Mouse (Mus musculus) lung, embryonic 14.5 days (tissue): Measurements from ENCODE around the gene Caps2. TPM values are rescaled to one million over a fixed set of nuclear protein-coding genes. Genes with fewer than 3 reads are reported as not detected.
"Not testable (repeated sequence)": the region's sequence is repeated elsewhere in the genome, so short reads cannot be mapped to it uniquely, and the experiment has no call there.

ENCODE experiments used
- ATAC-seq: fragments of 200-750 bp; cut with Nextera tagmentation; 2 replicates; pipeline ENCODE4 v1.8.0; 2017; ENCODE audit warnings: mild to moderate bottlenecking, moderate TSS enrichment, moderate library complexity; ENCODE audit not compliant: insufficient read depth
- DNase-seq: peaks from one replicate; pipeline ENCODE4 v3.0.0-alpha.2; 2015
- H3K27ac ChIP-seq: fragments of 300-500 bp; sonication (generic); 2 replicates; pipeline ENCODE4 v1.5.1; 2014; ENCODE audit warnings: low read depth, mild to moderate bottlenecking, moderate library complexity
- H3K27me3 ChIP-seq: fragments of 300-500 bp; sonication (generic); 2 replicates; pipeline ENCODE4 v1.6.1; 2014; ENCODE audit warnings: low read length, control low read depth; ENCODE audit not compliant: insufficient read depth
- H3K36me3 ChIP-seq: fragments of 300-500 bp; sonication (generic); 2 replicates; pipeline ENCODE4 v1.6.1; 2014; ENCODE audit warnings: control low read depth; ENCODE audit not compliant: insufficient read depth
- H3K4me1 ChIP-seq: fragments of 300-500 bp; sonication (generic); 2 replicates; pipeline ENCODE4 v1.6.1; 2014; ENCODE audit warnings: antibody characterized with exemption, control low read depth; ENCODE audit not compliant: insufficient read depth
- H3K4me2 ChIP-seq: fragments of 300-500 bp; sonication (generic); 2 replicates; pipeline ENCODE4 v1.6.1; 2014; ENCODE audit warnings: mild to moderate bottlenecking
- H3K4me3 ChIP-seq: fragments of 300-500 bp; sonication (generic); 2 replicates; pipeline ENCODE4 v1.5.1; 2014; ENCODE audit warnings: low read depth, low read length
- H3K9ac ChIP-seq: fragments of 300-500 bp; sonication (generic); 2 replicates; pipeline ENCODE4 v1.6.1; 2014
- H3K9me3 ChIP-seq: fragments of 300-500 bp; sonication (generic); 2 replicates; pipeline ENCODE4 v1.6.1; 2016; ENCODE audit warnings: low read depth, low read length, control low read depth
- CTCF ChIP-seq: IDR thresholded peaks from 2 replicates; pipeline ENCODE4 v1.5.1; 2016; ENCODE audit warnings: antibody characterized with exemption, low read depth
- WGBS: fragments of 180-500 bp; shearing (Covaris S2); extraction: QIAGEN DNeasy Blood & Tissue Kit; methylation state at CpG from one replicate; pipeline ENCODE4 v1.1.7; 2014; 5-methylcytosine and 5-hydroxymethylcytosine counted together
- polyA plus RNA-seq: library from polyadenylated mRNA; unstranded; fragments of >200 nt; fragmentation: Nextera tagmentation; extraction: Ambion mirVana; gene quantifications from 2 replicates; pipeline ENCODE4 v1.2.1, GENCODE M21; 2014

Gene Caps2
- polyA plus RNA-seq, 1 experiment from 2014 or later: 0.61 TPM

DNA sequence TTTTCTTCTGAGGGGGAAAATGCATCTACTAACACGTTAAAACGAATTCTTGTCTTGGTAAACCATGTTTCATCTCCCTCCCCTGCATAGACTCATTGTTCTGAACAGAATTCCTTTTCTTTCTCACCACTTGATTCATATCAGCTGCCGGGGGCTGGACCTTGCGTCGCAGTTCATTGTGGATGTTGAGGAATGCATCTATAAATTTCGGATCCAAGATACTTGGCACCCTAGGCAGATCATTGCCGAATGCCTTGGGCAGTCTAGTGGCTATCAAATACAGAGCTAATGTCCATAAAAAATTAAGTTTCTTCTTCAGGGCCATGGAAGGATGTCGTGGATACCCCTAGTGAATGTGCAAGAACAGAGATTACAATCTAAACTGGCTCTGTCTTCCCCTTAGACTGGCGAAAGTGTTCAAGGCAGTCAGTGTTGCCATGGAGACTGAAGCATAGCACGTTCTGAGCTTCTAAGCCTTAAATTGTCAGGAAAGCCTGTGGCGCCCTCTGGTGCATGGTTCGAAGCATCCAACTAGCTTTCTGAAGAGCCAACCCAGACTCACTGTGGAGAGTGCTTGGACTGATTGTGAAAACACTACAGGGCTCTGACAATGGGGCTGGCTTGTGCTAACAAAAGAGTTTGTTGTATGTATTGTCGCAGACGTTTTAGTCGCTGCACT, 3.4 kb upstream of the Caps2 start, which contains the start of gene Glipr1l3:
TSS of gene Glipr1l3 (minus strand) at position 446 of the 679 bp plus-strand sequence.
- H3K27me3 ChIP-seq, H3K9ac ChIP-seq, H3K27ac ChIP-seq, H3K9me3 ChIP-seq, H3K36me3 ChIP-seq, H3K4me1 ChIP-seq, H3K4me3 ChIP-seq: not testable (repeated sequence)
- TF ChIP-seq CTCF: peak; percentile 85
- WGBS: 20% methylated on average over 15 of the region's 15 CpGs
- peak within 1 kb of the TSS; percentile 23 for H3K4me2 ChIP-seq
- ATAC-seq (peak; percentile 91), DNase-seq (peak; percentile 95)

DNA sequence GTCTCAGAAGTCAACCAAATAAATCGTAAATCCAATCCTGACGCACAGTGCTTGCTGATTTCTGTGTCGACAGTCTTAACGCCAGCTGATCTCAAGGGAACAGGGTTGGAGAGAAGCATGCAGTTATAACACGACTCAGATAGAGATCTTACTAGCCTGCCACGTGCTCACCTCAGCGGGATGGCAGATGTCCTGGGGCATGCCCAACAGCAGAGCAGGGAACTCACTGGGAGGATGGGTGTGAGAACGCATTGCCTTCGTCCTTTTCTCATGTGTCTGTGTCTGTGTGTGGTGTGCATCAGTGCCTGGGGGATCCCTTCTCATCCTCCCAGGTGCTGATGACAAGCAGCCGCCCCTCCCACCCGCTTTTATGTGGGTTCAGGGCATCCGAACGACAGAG, 13.6 kb downstream of the Caps2 start:
- not testable (repeated sequence) for H3K27ac ChIP-seq, H3K9ac ChIP-seq, H3K9me3 ChIP-seq, H3K4me3 ChIP-seq, ATAC-seq, DNase-seq, H3K4me1 ChIP-seq, H3K27me3 ChIP-seq, H3K36me3 ChIP-seq, H3K4me2 ChIP-seq
- WGBS: 22% methylated on average over 13 of the region's 13 CpGs

- DNase-seq, ATAC-seq, H3K9ac ChIP-seq, H3K4me2 ChIP-seq, H3K27me3 ChIP-seq, H3K36me3 ChIP-seq, H3K9me3 ChIP-seq, H3K4me1 ChIP-seq, H3K4me3 ChIP-seq, H3K27ac ChIP-seq: not testable (repeated sequence)
- 81% methylated on average over 2 of the region's 2 CpGs for WGBS
Observed at GRCm38 (mm10) chr10:112193919-112194318, 30.5 kb downstream of the Caps2 start.

- no peak overlapping the region for H3K9ac ChIP-seq
- H3K36me3 ChIP-seq: no peaks in the 10 kb centered on the region
- no peaks in the 10 kb centered on the region for H3K4me1 ChIP-seq
- DNase-seq (peak; percentile 73), ATAC-seq (peak; percentile 79; the same call in 1 of the 2 replicates)
- H3K27me3 ChIP-seq: no peaks in the 10 kb centered on the region
- no peaks in the 10 kb centered on the region for H3K9me3 ChIP-seq
- no peak overlapping the region for H3K4me3 ChIP-seq
- TF ChIP-seq CTCF: peak; percentile 64
- H3K4me2 ChIP-seq: no peak overlapping the region
- H3K27ac ChIP-seq: no peak overlapping the region
- WGBS: 49% methylated on average over 2 of the region's 2 CpGs
Observed at GRCm38 (mm10) chr10:112203463-112203862, 40.0 kb downstream of the Caps2 start.

- no peak for ATAC-seq
- no peak overlapping the region for H3K27ac ChIP-seq
- WGBS: 50% methylated on average over 1 of the region's 1 CpGs
- H3K9me3 ChIP-seq: no peaks in the 10 kb centered on the region
- no peak overlapping the region for H3K4me2 ChIP-seq
- no peak overlapping the region for H3K9ac ChIP-seq
- H3K4me3 ChIP-seq: no peak overlapping the region
- DNase-seq: no peak
- no peaks in the 10 kb centered on the region for H3K4me1 ChIP-seq
- no peaks in the 10 kb centered on the region for H3K27me3 ChIP-seq
- H3K36me3 ChIP-seq: no peaks in the 10 kb centered on the region
- no peak for TF ChIP-seq CTCF
Observed at GRCm38 (mm10) chr10:112227073-112227472, 63.7 kb downstream of the Caps2 start.

- ATAC-seq, H3K4me1 ChIP-seq, H3K4me3 ChIP-seq, H3K9me3 ChIP-seq, H3K36me3 ChIP-seq, H3K4me2 ChIP-seq, H3K27me3 ChIP-seq, DNase-seq, H3K27ac ChIP-seq, H3K9ac ChIP-seq: not testable (repeated sequence)
- 56% methylated on average over 6 of the region's 6 CpGs for WGBS
Observed at GRCm38 (mm10) chr10:112229091-112229843, 65.8 kb downstream of the Caps2 start.

GRCm38 (mm10) chr10:112232733-112233132, 69.3 kb downstream of the Caps2 start:
- not testable (repeated sequence) for H3K36me3 ChIP-seq, H3K9me3 ChIP-seq, ATAC-seq, H3K4me1 ChIP-seq, H3K4me2 ChIP-seq, H3K9ac ChIP-seq, H3K27me3 ChIP-seq, DNase-seq, H3K4me3 ChIP-seq, H3K27ac ChIP-seq
- 19% methylated on average over 1 of the region's 1 CpGs for WGBS

GRCm38 (mm10) chr10:112235396-112235940, 72.0 kb downstream of the Caps2 start:
- not testable (repeated sequence) for H3K27me3 ChIP-seq, H3K4me1 ChIP-seq, DNase-seq, H3K27ac ChIP-seq, H3K9ac ChIP-seq, H3K4me2 ChIP-seq, ATAC-seq, H3K4me3 ChIP-seq, H3K36me3 ChIP-seq, H3K9me3 ChIP-seq
- whole genome bisulfite sequencing: 82% methylated on average over 5 of the region's 5 CpGs
